Mouse (Mus musculus): ENCODE results near the gene Olfr429.

DNA sequence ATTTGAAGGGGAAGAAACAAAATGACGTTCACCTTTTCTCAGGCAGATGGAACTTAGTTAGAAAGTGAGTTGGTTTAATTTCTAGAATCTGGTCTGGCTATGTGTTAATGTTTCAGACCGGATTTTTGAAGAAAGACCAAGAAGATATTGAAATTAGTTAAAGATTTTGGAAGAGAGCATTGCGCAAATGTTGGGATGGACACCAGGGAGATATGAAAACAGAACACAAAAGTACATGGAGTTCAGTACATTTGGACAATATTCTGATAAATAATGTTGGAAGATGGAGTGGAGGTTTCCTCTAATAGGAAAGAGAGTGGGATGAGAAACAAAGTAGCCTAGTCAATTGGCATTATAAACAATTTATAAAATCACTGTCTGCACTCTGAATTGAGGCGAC is 32.6 kb upstream of the Olfr429 start:
- TF ChIP-seq CTCF (IDR thresholded peaks at IDR 0.05; ENCODE audit: insufficient read depth, low read depth, low read length) (no peak), POLR2A (IDR thresholded peaks at IDR 0.05; ENCODE audit: insufficient read depth, low read depth, low read length) (no peak)
